Mouse (Mus musculus) stomach, embryonic 14.5 days (tissue): ENCODE measurements around the gene Wnt4. TPM values are rescaled to one million over a fixed set of nuclear protein-coding genes. Genes with fewer than 3 reads are reported as not detected.

Source experiments
- ATAC-seq: fragments of 200-750 bp; cut with Nextera tagmentation; 2 replicates; pipeline ENCODE4 v1.8.0; 2017; ENCODE audit warnings: low read depth, moderate TSS enrichment; ENCODE audit not compliant: insufficient number of reproducible peaks, insufficient read depth, low FRiP score
- H3K27ac ChIP-seq: fragments of 300-500 bp; sonication (generic); 2 replicates; pipeline ENCODE4 v1.5.1; 2014; ENCODE audit warnings: mild to moderate bottlenecking, low read length, moderate library complexity, mixed read lengths
- H3K27me3 ChIP-seq: fragments of 300-500 bp; sonication (generic); 2 replicates; pipeline ENCODE4 v1.6.1; 2014; ENCODE audit warnings: low read length, control low read depth, mixed read lengths; ENCODE audit not compliant: control insufficient read depth, insufficient read depth
- H3K36me3 ChIP-seq: fragments of 300-500 bp; sonication (generic); 2 replicates; pipeline ENCODE4 v1.6.1; 2014; ENCODE audit warnings: mild to moderate bottlenecking, control low read depth, low read length, moderate library complexity, mixed read lengths; ENCODE audit not compliant: control insufficient read depth, insufficient read depth
- H3K4me1 ChIP-seq: fragments of 300-500 bp; sonication (generic); 2 replicates; pipeline ENCODE4 v1.6.1; 2014; ENCODE audit warnings: low read length, control low read depth, mixed read lengths; ENCODE audit not compliant: control insufficient read depth, insufficient read depth
- H3K4me2 ChIP-seq: fragments of 300-500 bp; sonication (generic); replicated peaks from 2 replicates; pipeline ENCODE4 v1.6.1; 2014; ENCODE audit warnings: low read depth, low read length, control low read depth
- H3K4me3 ChIP-seq: fragments of 300-500 bp; sonication (generic); 2 replicates; pipeline ENCODE4 v1.5.1; 2014; ENCODE audit warnings: low read depth, low read length, control low read depth
- H3K9ac ChIP-seq: fragments of 300-500 bp; sonication (generic); replicated peaks from 2 replicates; pipeline ENCODE4 v1.6.1; 2014; ENCODE audit warnings: low read depth, mild to moderate bottlenecking, control low read depth, low read length, moderate library complexity, mixed read lengths
- H3K9me3 ChIP-seq: fragments of 300-500 bp; sonication (generic); 2 replicates; pipeline ENCODE4 v1.6.1; 2016; ENCODE audit warnings: low read depth, low read length, control low read depth; ENCODE audit not compliant: control insufficient read depth
- WGBS: fragments of 180-500 bp; shearing (Covaris S2); extraction: QIAGEN DNeasy Blood & Tissue Kit; methylation state at CpG from one replicate; pipeline ENCODE4 v1.1.7; 2014; 5-methylcytosine and 5-hydroxymethylcytosine counted together
- polyA plus RNA-seq: library from polyadenylated mRNA; unstranded; fragments of >200 nt; fragmentation: Nextera tagmentation; extraction: Ambion mirVana; gene quantifications from 2 replicates; pipeline ENCODE4 v1.2.1, GENCODE M21; 2014

Wnt4 gene
- polyA plus RNA-seq, 1 experiment from 2014 or later, result 6.1 TPM

DNA sequence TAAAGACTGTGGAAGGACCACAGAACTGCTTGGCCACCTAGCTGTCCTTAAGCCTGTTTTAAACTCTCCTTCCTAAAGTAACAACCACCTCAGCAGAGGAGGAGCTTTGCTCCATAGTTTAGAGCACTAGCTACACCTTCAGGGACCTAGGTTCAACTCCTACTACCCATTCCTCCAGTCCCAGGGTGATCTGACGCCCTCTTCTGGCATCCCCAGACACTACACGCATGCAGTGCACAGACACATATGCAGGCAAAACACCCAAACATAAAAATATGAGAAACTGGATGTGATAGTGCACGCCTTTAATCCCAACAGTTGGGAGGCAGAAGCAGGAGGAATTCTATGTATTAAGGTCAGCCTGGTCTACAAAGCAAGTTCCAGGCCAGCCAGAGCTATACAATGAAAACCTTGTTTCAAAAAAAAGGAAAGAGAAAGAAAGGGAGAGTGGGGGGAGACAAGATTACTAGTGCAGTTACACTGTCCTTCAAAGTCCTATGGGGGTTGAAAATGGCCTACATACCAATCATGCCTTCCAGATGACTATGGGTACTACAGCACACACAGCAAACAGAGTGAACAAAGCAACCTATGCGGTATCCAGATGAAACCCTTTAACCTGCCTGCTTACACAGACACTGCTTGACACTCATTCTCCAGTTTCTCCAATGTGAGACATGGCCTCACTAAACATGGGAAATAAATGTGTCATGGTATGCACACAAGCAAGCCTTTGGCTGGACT, 38.9 kb downstream of the Wnt4 start:
- no peak overlapping the region for H3K4me3 ChIP-seq
- H3K9me3 ChIP-seq, result no peaks in the 10 kb centered on the region
- WGBS, result 82% methylated on average over 4 of the region's 4 CpGs
- H3K4me2 ChIP-seq, result no peak overlapping the region
- no peak overlapping the region for H3K27ac ChIP-seq
- no peak overlapping the region for H3K9ac ChIP-seq
- no peaks in the 10 kb centered on the region for H3K27me3 ChIP-seq
- 0 out of 2 replicates have a peak, but pooled peaks cover 2% of the 10 kb centered on the region for H3K4me1 ChIP-seq
- ATAC-seq, result no peak
- H3K36me3 ChIP-seq, result peaks cover 39% of the 10 kb centered on the region

DNA sequence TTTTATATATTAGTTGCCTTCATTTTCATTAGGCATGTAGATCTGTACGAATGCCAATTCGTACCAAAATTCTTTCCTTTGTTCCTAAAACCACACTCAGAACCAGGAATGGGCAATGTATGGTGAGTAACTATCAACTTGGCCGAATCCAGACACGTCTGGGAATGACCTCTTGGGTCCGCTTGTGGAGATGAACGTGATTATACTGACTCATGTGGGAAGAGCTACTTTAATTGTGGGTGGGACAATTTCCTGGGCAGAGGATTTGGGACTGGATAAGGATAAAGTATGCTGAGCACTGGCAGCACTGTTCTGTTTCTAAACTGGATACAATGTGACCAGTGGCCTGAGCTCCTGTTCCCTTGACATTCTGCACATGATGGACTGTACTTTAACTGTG, 47.6 kb downstream of the Wnt4 start:
- H3K9ac ChIP-seq, result no peak overlapping the region
- peaks cover 72% of the 10 kb centered on the region for H3K36me3 ChIP-seq
- no peaks in the 10 kb centered on the region for H3K9me3 ChIP-seq
- H3K4me2 ChIP-seq, result no peak overlapping the region
- H3K27me3 ChIP-seq, result no peaks in the 10 kb centered on the region
- ATAC-seq, result no peak
- no peak overlapping the region for H3K27ac ChIP-seq
- H3K4me1 ChIP-seq, result no peaks in the 10 kb centered on the region
- no peak overlapping the region for H3K4me3 ChIP-seq
- WGBS, result 85% methylated on average over 6 of the region's 6 CpGs

DNA sequence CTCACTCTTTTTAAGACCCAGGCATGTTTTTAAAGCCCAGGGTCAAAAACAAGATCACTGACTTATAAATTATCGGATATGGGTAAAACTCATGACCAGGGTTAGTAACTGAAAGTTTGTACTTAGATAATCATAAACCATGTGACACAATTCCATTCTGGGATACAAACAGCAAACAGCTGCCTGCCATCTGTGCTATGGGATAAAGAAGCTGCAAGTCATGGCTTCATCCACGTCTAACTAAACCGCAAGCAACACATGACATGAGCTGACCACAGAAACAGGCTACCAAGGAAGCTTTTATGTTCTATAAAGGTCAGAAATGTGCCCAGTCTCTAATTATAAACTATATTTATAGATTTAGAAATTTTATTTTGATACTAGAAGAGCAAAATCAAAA, 49.2 kb downstream of the Wnt4 start:
- WGBS, result 74% methylated on average over 3 of the region's 3 CpGs
- H3K36me3 ChIP-seq, result peaks cover 62% of the 10 kb centered on the region

DNA sequence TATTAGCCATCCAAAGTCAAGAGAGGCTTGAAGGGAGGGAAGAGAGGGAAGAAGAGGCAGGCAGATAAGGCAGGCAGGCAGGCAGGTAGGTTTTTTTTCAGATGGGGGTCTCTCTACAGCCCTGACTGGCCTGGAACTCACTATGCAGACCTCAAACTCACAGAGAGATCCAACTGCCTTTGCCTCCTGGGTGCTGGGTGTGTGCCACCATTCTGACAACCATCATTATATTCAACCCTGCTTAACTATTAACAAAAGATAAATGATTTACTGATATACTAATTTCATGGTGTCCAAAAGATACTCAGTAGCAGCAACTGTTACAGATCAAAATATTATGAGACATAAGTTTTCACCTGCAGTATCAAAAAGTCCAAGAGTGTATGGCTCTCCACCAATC, 54.8 kb downstream of the Wnt4 start:
- Histone ChIP-seq H3K27ac (no peak overlapping the region), H3K9ac (no peak overlapping the region), H3K4me2 (no peak overlapping the region), H3K9me3 (no peaks in the 10 kb centered on the region), H3K36me3 (peaks cover 56% of the 10 kb centered on the region), H3K4me3 (no peak overlapping the region), H3K4me1 (no peaks in the 10 kb centered on the region), H3K27me3 (no peaks in the 10 kb centered on the region)
- no peak for ATAC-seq

More for the DNA sequence above, 49.2 kb downstream of the Wnt4 start:
- H3K4me3 ChIP-seq, result no peak overlapping the region
- H3K9me3 ChIP-seq, result no peaks in the 10 kb centered on the region
- no peak for ATAC-seq
- no peak overlapping the region for H3K4me2 ChIP-seq
- no peak overlapping the region for H3K9ac ChIP-seq
- H3K27me3 ChIP-seq, result no peaks in the 10 kb centered on the region
- H3K4me1 ChIP-seq, result no peaks in the 10 kb centered on the region
- H3K27ac ChIP-seq, result no peak overlapping the region

DNA sequence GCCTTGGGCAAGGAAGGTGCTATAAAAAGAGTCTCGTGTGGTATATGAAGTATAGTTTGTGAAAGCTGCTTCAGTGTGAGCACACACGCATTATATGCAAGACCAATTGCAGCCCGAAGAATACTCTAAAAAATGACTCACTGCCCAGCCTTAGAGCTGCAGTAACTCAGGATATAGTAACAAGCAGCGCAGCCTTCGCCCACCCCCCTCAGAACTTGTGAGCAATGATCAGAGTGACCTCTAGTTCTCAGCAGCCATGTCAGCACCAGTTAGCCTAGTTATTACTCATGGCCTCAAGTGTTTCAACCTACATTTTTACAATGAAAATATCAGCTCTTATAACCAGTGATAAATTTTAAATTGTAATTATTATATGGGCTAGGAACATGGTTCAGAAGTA, 59.2 kb downstream of the Wnt4 start:
- 87% methylated on average over 5 of the region's 5 CpGs for WGBS

DNA sequence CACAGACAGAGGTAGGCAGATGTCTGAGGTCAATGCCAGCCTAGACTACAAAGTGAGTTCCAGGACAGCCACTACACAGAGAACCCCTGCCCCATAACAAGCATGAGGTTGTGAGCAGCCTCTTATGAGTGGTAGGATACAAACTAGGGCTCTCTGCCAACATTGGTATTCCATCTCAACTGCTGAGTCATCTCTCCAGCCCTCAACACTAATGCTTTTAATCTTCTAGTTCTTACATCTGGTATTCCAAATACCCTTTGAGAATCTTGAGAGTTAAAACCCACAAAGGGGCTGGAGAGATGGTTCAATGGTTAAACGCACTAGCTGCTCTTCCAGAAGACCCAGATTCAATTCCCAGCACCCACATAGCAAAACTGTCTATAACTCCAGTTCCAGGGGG, 62.1 kb downstream of the Wnt4 start:
- H3K9me3 ChIP-seq, result no peaks in the 10 kb centered on the region
- peaks cover 9% of the 10 kb centered on the region for H3K36me3 ChIP-seq
- no peak for ATAC-seq
- H3K4me3 ChIP-seq, result no peak overlapping the region
- H3K27ac ChIP-seq, result no peak overlapping the region
- no peak overlapping the region for H3K9ac ChIP-seq
- H3K4me2 ChIP-seq, result no peak overlapping the region
- H3K4me1 ChIP-seq, result peaks cover 4% of the 10 kb centered on the region; the same call in 1 of the 2 replicates
- H3K27me3 ChIP-seq, result no peaks in the 10 kb centered on the region
- WGBS, result 71% methylated on average over 1 of the region's 1 CpGs

More for the DNA sequence above, 59.2 kb downstream of the Wnt4 start:
- H3K36me3 ChIP-seq, result peaks cover 28% of the 10 kb centered on the region
- no peaks in the 10 kb centered on the region for H3K27me3 ChIP-seq
- H3K9ac ChIP-seq, result no peak overlapping the region
- no peak for ATAC-seq
- H3K27ac ChIP-seq, result no peak overlapping the region
- no peaks in the 10 kb centered on the region for H3K9me3 ChIP-seq
- H3K4me3 ChIP-seq, result no peak overlapping the region
- H3K4me2 ChIP-seq, result no peak overlapping the region
- peaks cover 4% of the 10 kb centered on the region; the same call in 1 of the 2 replicates for H3K4me1 ChIP-seq

DNA sequence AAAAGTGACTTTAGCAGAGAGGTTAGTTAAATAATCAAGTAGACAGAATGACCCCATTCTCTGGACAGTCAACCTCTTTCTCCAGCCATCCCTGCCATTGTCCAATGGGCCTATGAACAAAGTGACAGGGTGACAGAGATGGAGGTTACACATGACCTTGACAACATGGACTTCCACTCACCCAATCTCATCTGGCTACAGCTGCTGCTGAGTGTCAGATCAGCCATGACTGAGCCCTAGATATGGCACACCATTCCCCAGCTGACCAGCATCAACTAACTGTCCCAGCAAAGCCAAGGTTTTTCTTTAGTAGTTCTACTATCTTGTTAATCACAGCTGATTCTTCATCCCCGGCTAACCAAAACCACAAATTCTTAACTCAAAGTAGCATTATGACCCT, 65.5 kb downstream of the Wnt4 start:
- no peak overlapping the region for H3K4me2 ChIP-seq
- no peaks in the 10 kb centered on the region for H3K27me3 ChIP-seq
- no peak overlapping the region for H3K9ac ChIP-seq
- ATAC-seq, result no peak
- no peak overlapping the region for H3K27ac ChIP-seq
- H3K4me1 ChIP-seq, result peaks cover 3% of the 10 kb centered on the region; the same call in 1 of the 2 replicates
- H3K4me3 ChIP-seq, result no peak overlapping the region
- peaks cover 4% of the 10 kb centered on the region; the same call in 1 of the 2 replicates for H3K36me3 ChIP-seq
- H3K9me3 ChIP-seq, result no peaks in the 10 kb centered on the region
- WGBS, result 87% methylated on average over 1 of the region's 1 CpGs

DNA sequence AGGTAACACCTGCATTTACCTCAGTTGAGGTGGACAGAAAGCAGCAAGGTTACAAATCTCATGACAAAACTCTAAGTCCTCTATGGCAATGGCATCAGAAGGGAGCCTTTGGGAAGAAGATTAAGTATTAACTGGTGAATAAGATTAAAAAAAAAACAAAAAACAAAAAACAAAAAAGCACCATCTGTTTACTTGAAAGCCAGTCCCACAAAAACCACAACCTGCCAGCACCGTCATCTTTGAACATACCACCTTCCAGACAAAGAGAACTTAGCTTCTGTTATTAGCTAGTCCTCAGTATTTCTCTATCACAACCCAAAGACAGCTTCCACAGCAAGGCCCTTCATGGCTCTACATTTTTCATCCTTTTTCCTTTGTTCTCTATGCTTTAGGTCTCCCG, 67.8 kb downstream of the Wnt4 start:
- H3K4me3 ChIP-seq, result no peak overlapping the region
- H3K4me2 ChIP-seq, result no peak overlapping the region
- peaks cover 4% of the 10 kb centered on the region; the same call in 1 of the 2 replicates for H3K36me3 ChIP-seq
- no peaks in the 10 kb centered on the region for H3K9me3 ChIP-seq
- no peak for ATAC-seq
- no peak overlapping the region for H3K9ac ChIP-seq
- H3K4me1 ChIP-seq, result 0 out of 2 replicates have a peak, but pooled peaks cover 4% of the 10 kb centered on the region
- 89% methylated on average over 2 of the region's 2 CpGs for WGBS
- H3K27ac ChIP-seq, result no peak overlapping the region
- H3K27me3 ChIP-seq, result no peaks in the 10 kb centered on the region

DNA sequence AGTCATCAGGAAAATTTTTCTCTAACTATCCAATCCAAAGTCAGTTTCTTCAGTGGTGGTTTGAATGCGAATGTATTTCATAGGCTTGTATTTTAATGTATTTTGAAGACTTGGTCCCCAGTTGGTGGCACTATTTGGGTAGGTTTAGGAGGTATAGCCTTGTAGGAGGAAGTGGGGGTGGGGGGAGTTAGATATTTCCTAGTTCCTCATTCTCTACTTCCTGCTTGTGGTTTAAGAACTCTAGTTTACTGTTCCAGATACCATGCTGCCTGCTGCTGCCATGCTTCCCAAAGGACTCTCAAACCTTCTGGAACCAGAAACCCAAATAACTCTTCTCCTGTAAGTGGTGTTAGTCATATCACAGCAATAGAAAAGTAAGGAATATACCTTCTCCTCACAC, 68.5 kb downstream of the Wnt4 start:
- Histone ChIP-seq H3K4me1 (0 out of 2 replicates have a peak, but pooled peaks cover 4% of the 10 kb centered on the region), H3K27me3 (no peaks in the 10 kb centered on the region), H3K27ac (no peak overlapping the region), H3K9me3 (no peaks in the 10 kb centered on the region), H3K36me3 (peaks cover 4% of the 10 kb centered on the region; the same call in 1 of the 2 replicates), H3K9ac (no peak overlapping the region), H3K4me3 (no peak overlapping the region), H3K4me2 (no peak overlapping the region)
- ATAC-seq, result no peak
- WGBS, result 98% methylated on average over 1 of the region's 1 CpGs
